Mouse (Mus musculus) ES-Bruce4 (cell line): Measurements from ENCODE around the gene Farsb.

Experiments used
- CTCF ChIP-seq: IDR thresholded peaks from one replicate; pipeline ENCODE4 v1.8.1; 2011; ENCODE audit warnings: low read depth, low read length
- EP300 ChIP-seq: IDR thresholded peaks from 2 replicates; pipeline ENCODE4 v1.6.1; 2011; ENCODE audit warnings: low read depth, low read length; ENCODE audit not compliant: insufficient read depth

DNA sequence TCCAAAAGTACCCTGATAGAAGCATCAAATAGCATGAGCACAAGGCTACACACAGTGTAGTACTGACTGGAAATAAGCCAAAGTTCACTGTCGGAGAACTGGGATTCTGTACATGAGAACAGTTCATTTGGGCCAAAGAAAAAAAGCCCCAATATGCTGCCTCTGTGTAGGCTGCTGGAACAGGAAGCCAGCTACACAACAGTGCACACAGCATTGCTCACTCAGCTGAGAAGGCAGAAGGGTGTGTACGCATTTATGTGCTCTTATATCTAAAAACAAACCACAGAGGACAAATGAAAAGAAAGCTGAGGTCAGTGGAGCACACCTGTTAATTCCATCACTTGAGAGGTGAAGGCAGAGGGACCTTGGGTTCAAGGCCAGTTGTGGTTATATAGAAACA lies 52.7 kb downstream of the Farsb start:
- TF ChIP-seq CTCF (no peak), EP300 (no peak)
